Mouse (Mus musculus) gastrocnemius, adult 8-10 months (tissue): ENCODE data around the gene Adam30. TPM values are rescaled to one million over a fixed set of nuclear protein-coding genes. Genes with fewer than 3 reads are reported as not detected.
"Not testable (repeated sequence)": the region's sequence is repeated elsewhere in the genome, so short reads cannot be mapped to it uniquely, and the experiment has no call there.

Experiments
- DNase-seq, 2 experiments: peaks; one replicate each; pipeline ENCODE4 v3.0.0; 2022; ENCODE audit warnings: low spot score in 2 of 2
- total RNA-seq, 4 experiments: library from RNA; stranded (reverse); gene quantifications; 2 replicates each; pipeline ENCODE4 v1.2.4; 2022

The Adam30 gene
- not detected for total RNA-seq

- no peak for DNase-seq
These were observed at the start of gene Adam30 for GRCm38 (mm10) chr3:98160330-98160729. Gene Adam30, plus strand, starts transcription at chr3:98160630.

GRCm38 (mm10) chr3:98118252-98118651 lies 42.2 kb upstream of the Adam30 start:
- DNase-seq = no peak

GRCm38 (mm10) chr3:98119338-98119737 lies 41.1 kb upstream of the Adam30 start:
- DNase-seq = no peak

GRCm38 (mm10) chr3:98120884-98121283 lies 39.5 kb upstream of the Adam30 start:
- no peak for DNase-seq

- DNase-seq = no peak
These were observed 32.7 kb upstream of the Adam30 start for GRCm38 (mm10) chr3:98127775-98128174.

GRCm38 (mm10) chr3:98128716-98129115 lies 31.7 kb upstream of the Adam30 start:
- no peak for DNase-seq

GRCm38 (mm10) chr3:98132140-98132539 lies 28.3 kb upstream of the Adam30 start:
- not testable (repeated sequence) for DNase-seq

GRCm38 (mm10) chr3:98132636-98133035 lies 27.8 kb upstream of the Adam30 start:
- DNase-seq = no peak

GRCm38 (mm10) chr3:98141456-98141855 lies 19.0 kb upstream of the Adam30 start:
- no peak for DNase-seq

- no peak for DNase-seq
These were observed 17.6 kb upstream of the Adam30 start for GRCm38 (mm10) chr3:98142862-98143261.

GRCm38 (mm10) chr3:98145204-98145603 lies 15.2 kb upstream of the Adam30 start:
- DNase-seq = no peak

- no peak for DNase-seq
These were observed 13.7 kb upstream of the Adam30 start for GRCm38 (mm10) chr3:98146471-98147410.

- DNase-seq = no peak
These were observed 12.7 kb upstream of the Adam30 start for GRCm38 (mm10) chr3:98147706-98148105.

GRCm38 (mm10) chr3:98149881-98150280 lies 10.5 kb upstream of the Adam30 start:
- DNase-seq = no peak

GRCm38 (mm10) chr3:98151016-98151415 lies 9.4 kb upstream of the Adam30 start:
- no peak for DNase-seq

- DNase-seq = no peak
These were observed 7.0 kb upstream of the Adam30 start for GRCm38 (mm10) chr3:98153460-98153859.

GRCm38 (mm10) chr3:98156158-98156557 lies 4.3 kb upstream of the Adam30 start:
- no peak for DNase-seq

- DNase-seq = no peak
These were observed 3.4 kb upstream of the Adam30 start for GRCm38 (mm10) chr3:98157073-98157472.

- DNase-seq = no peak
These were observed 2.8 kb upstream of the Adam30 start for GRCm38 (mm10) chr3:98157585-98157984.

GRCm38 (mm10) chr3:98158646-98159045 lies 1.8 kb upstream of the Adam30 start:
- DNase-seq = no peak

GRCm38 (mm10) chr3:98159289-98159688 lies 1.1 kb upstream of the Adam30 start:
- DNase-seq = no peak

- DNase-seq = no peak
These were observed 17.9 kb downstream of the Adam30 start for GRCm38 (mm10) chr3:98178340-98178739.

- DNase-seq = no peak
These were observed 20.4 kb downstream of the Adam30 start for GRCm38 (mm10) chr3:98180805-98181204.
